13 mouse cellular contexts compared by ENCODE assay signal in genomic region chr2:80667396-80667964, GRCm38 (mm10). TPM values are rescaled to one million over a fixed set of nuclear protein-coding genes. Genes with fewer than 3 reads are reported as not detected.
DNase-seq lines count a peak whose midpoint lies in the region; ATAC-seq and TF ChIP-seq lines count a peak whose summit lies in the region.
"Had no signal": no experiment of that assay in that cellular context is flagged by ENCODE, and none has a peak within 500 bp of the region (broad histone marks: within the 10 kb centered on the region; RNA-seq: fewer than 3 reads in every experiment).

No protein-coding gene starts in this region.

- TF ChIP-seq CTCF in left cerebral cortex, adult 2 months (IDR thresholded peaks at IDR 0.05), result no peak

- no peak overlapping the region for H3K27ac ChIP-seq in forebrain, embryonic 12.5 days
- H3K27ac ChIP-seq in forebrain, embryonic 11.5 days (ENCODE audit: low read depth, low read length), result no peak overlapping the region
- no peak overlapping the region for H3K27ac ChIP-seq in left cerebral cortex, adult 2 months
- H3K27ac ChIP-seq: liver, embryonic 12.5 days had no signal

- no peak overlapping the region for H3K9ac ChIP-seq in forebrain, embryonic 12.5 days
- no peak overlapping the region for H3K9ac ChIP-seq in forebrain, embryonic 11.5 days (ENCODE audit: low read length)
- H3K9ac ChIP-seq: liver, embryonic 12.5 days had no signal

- H3K4me2 ChIP-seq in forebrain, embryonic 12.5 days, result no peak overlapping the region
- H3K4me2 ChIP-seq in forebrain, embryonic 11.5 days (ENCODE audit: low read depth, low read length, severe bottlenecking), result no peak overlapping the region
- H3K4me2 ChIP-seq: liver, embryonic 12.5 days had no signal

- 0 out of 2 replicates have a peak, but pooled peaks have one; percentile 14 for ATAC-seq in forebrain, embryonic 12.5 days (ENCODE audit: low FRiP score)
- no peak for ATAC-seq in forebrain, embryonic 11.5 days (replicated peaks; ENCODE audit: low FRiP score)
- ATAC-seq: liver, embryonic 12.5 days had no signal

- intact Hi-C loops in left cerebral cortex, postnatal 4 days (cut with DNase I), result no loop called here
- intact Hi-C loops in left cerebral cortex, adult 2 months (cut with DNase I), result no loop called here
- intact Hi-C loops in gastrocnemius, postnatal 14 days (cut with DNase I; ENCODE audit: low total_unique reads), result no loop called here

- no peak overlapping the region for H3K4me3 ChIP-seq in forebrain, embryonic 12.5 days (replicated peaks)
- no peak overlapping the region for H3K4me3 ChIP-seq in forebrain, embryonic 11.5 days (ENCODE audit: low read depth, low read length)
- H3K4me3 ChIP-seq in left cerebral cortex, adult 2 months, result no peak overlapping the region
- H3K4me3 ChIP-seq: liver, embryonic 12.5 days had no signal

- no peaks in the 10 kb centered on the region for H3K27me3 ChIP-seq in forebrain, embryonic 12.5 days
- no peaks in the 10 kb centered on the region for H3K27me3 ChIP-seq in forebrain, embryonic 11.5 days (ENCODE audit: control insufficient read depth, insufficient read depth, low read length)
- H3K27me3 ChIP-seq: liver, embryonic 12.5 days had no signal

- peaks cover 16% of the 10 kb centered on the region for H3K36me3 ChIP-seq in forebrain, embryonic 12.5 days (replicated peaks)
- no peaks in the 10 kb centered on the region; the same call in 1 of the 2 replicates for H3K36me3 ChIP-seq in forebrain, embryonic 11.5 days (ENCODE audit: control insufficient read depth, insufficient read depth, low read length)

- WGBS in forebrain, embryonic 12.5 days, result 81% methylated on average over 5 of the region's 5 CpGs
- WGBS in forebrain, embryonic 11.5 days, result 87% methylated on average over 5 of the region's 5 CpGs

- DNase-seq in forebrain, embryonic 11.5 days (ENCODE audit: low spot score), result no peak
- peak; percentile 38 for DNase-seq in left cerebral cortex, postnatal 4 days
- no peak for DNase-seq in left cerebral cortex, adult 2 months (ENCODE audit: extremely low spot score in 1 of 2, low spot score in 2 of 2)
- DNase-seq in cerebellum, postnatal 10 days, result peak; percentile 74 to 76
- peak; percentile 16 to 74 for DNase-seq in layer of hippocampus, postnatal 14 days (ENCODE audit: low spot score in 2 of 2)
- DNase-seq in kidney, adult 18-20 months, result no peak
- DNase-seq in gastrocnemius, postnatal 14 days, result no peak
- DNase-seq: adrenal gland, postnatal 25 days; heart, postnatal 4 days; lung, postnatal 14 days; spleen, adult 18-20 months had no signal

- H3K9me3 ChIP-seq in forebrain, embryonic 12.5 days, result no peaks in the 10 kb centered on the region
- H3K9me3 ChIP-seq in forebrain, embryonic 11.5 days (ENCODE audit: control insufficient read depth, low read length), result no peaks in the 10 kb centered on the region
- H3K9me3 ChIP-seq: liver, embryonic 12.5 days had no signal

- H3K4me1 ChIP-seq in forebrain, embryonic 12.5 days, result no peaks in the 10 kb centered on the region
- H3K4me1 ChIP-seq in forebrain, embryonic 11.5 days (replicated peaks; ENCODE audit: control insufficient read depth, insufficient read depth, low read length), result 0 out of 2 replicates have a peak, but pooled peaks cover 3% of the 10 kb centered on the region
- H3K4me1 ChIP-seq: liver, embryonic 12.5 days had no signal

RNA-seq across cellular contexts. Expression of gene Nup35, which starts 50.4 kb away (rescaled TPM):
- 58.1 and 64.6 TPM in 2 replicates for polyA plus RNA-seq in forebrain, embryonic 12.5 days (2016; fragmentation: Nextera tagmentation; extraction: Ambion mirVana)
- polyA plus RNA-seq in forebrain, embryonic 11.5 days (2014; fragmentation: Nextera tagmentation; extraction: Ambion mirVana), result 64.5 and 66.4 TPM in 2 replicates
- 10 to 100 TPM; 26.5 to 28.1 TPM for total RNA-seq in left cerebral cortex, postnatal 4 days (2021)
- total RNA-seq in left cerebral cortex, adult 2 months (2021), result 10 to 100 TPM; 15.2 to 15.7 TPM
- total RNA-seq in layer of hippocampus, postnatal 14 days (2021), result 10 to 100 TPM; 15.7 to 23.5 TPM
- total RNA-seq in gastrocnemius, postnatal 14 days (2021), result 1 to 10 TPM; 7.4 to 9.0 TPM

RNA-seq across cellular contexts. Expression of gene Dusp19, which starts 50.6 kb away (rescaled TPM):
- polyA plus RNA-seq in forebrain, embryonic 12.5 days (2016; fragmentation: Nextera tagmentation; extraction: Ambion mirVana), result 18.2 and 18.5 TPM in 2 replicates
- polyA plus RNA-seq in forebrain, embryonic 11.5 days (2014; fragmentation: Nextera tagmentation; extraction: Ambion mirVana), result 17.7 and 19.6 TPM in 2 replicates
- total RNA-seq in left cerebral cortex, postnatal 4 days (2021), result 10 to 100 TPM; 19.0 to 23.7 TPM
- total RNA-seq in left cerebral cortex, adult 2 months (2021), result 10 to 100 TPM; 22.3 to 25.9 TPM
- total RNA-seq in layer of hippocampus, postnatal 14 days (2021), result 10 to 100 TPM; 20.1 to 23.6 TPM
- 1 to 10 TPM; 6.5 TPM for total RNA-seq in gastrocnemius, postnatal 14 days (2021)

Comparison
In these comparisons a context has a peak if more than half of its experiments do, and no peak if none do; other contexts are left out.
1. DNase-seq: peak in left cerebral cortex, postnatal 4 days (single experiment), cerebellum, postnatal 10 days (2 of 2) and layer of hippocampus, postnatal 14 days (2 of 2); none in forebrain, embryonic 11.5 days (single experiment), left cerebral cortex, adult 2 months (0 of 2), kidney, adult 18-20 months (single experiment) and gastrocnemius, postnatal 14 days (single experiment).